Mouse (Mus musculus): ENCODE results near the gene H2-Oa.
"Not testable (repeated sequence)": the region's sequence is repeated elsewhere in the genome, so short reads cannot be mapped to it uniquely, and the experiment has no call there.

The H2-Oa gene

GRCm38 (mm10) chr17:34137601-34138000, 45.5 kb downstream of the H2-Oa start:
- in situ Hi-C loops (cut with MboI; ENCODE audit: unreplicated experiment in 2 of 2): loop anchor here in 1 of 2 experiments (5.0 kb wide), 1 partner anchor 45 kb away; the partner anchor contains the start of gene H2-Oa

- in situ Hi-C loops (cut with MboI; ENCODE audit: unreplicated experiment in 2 of 2): loop anchor here in 1 of 2 experiments (5.0 kb wide), 1 partner anchor 46 kb away; the partner anchor contains the start of gene H2-Oa
Observed at GRCm38 (mm10) chr17:34138655-34139054, 46.5 kb downstream of the H2-Oa start.

GRCm38 (mm10) chr17:34139416-34139815, 47.3 kb downstream of the H2-Oa start:
- in situ Hi-C loops (cut with MboI; ENCODE audit: unreplicated experiment in 2 of 2): loop anchor here in 1 of 2 experiments (5.0 kb wide), 1 partner anchor 47 kb away; the partner anchor contains the start of gene H2-Oa

- in situ Hi-C loops (cut with MboI; ENCODE audit: unreplicated experiment in 2 of 2): no loop called here
Observed at GRCm38 (mm10) chr17:34140240-34140639, 48.1 kb downstream of the H2-Oa start.

GRCm38 (mm10) chr17:34141448-34141847, 49.3 kb downstream of the H2-Oa start:
- in situ Hi-C loops (cut with MboI; ENCODE audit: unreplicated experiment in 2 of 2): no loop called here

GRCm38 (mm10) chr17:34142456-34143010, 50.4 kb downstream of the H2-Oa start:
- in situ Hi-C loops (cut with MboI; ENCODE audit: unreplicated experiment in 2 of 2): no loop called here

GRCm38 (mm10) chr17:34143033-34143432, 50.9 kb downstream of the H2-Oa start, which contains the start of gene H2-DMb2:
Gene H2-DMb2, plus strand, starts transcription at chr17:34143307.
- in situ Hi-C loops (cut with MboI; ENCODE audit: unreplicated experiment in 2 of 2): no loop called here

GRCm38 (mm10) chr17:34143461-34143860, 51.3 kb downstream of the H2-Oa start:
- in situ Hi-C loops (cut with MboI; ENCODE audit: unreplicated experiment in 2 of 2): no loop called here

GRCm38 (mm10) chr17:34144221-34144620, 52.1 kb downstream of the H2-Oa start:
- in situ Hi-C loops (cut with MboI; ENCODE audit: unreplicated experiment in 2 of 2): not testable (repeated sequence)

Data from v-Abl transformed pro-B cells (cell line).